Mouse (Mus musculus) kidney, adult 2 months (tissue): ENCODE measurements at regions not wholly inside any gene's neighbourhood (a gene's known extent, or its start where the extent isn't known, plus 50 kb on each side); places are given as distances from the start of the nearest gene placed in this dataset.

ENCODE experiments used
- DNase-seq: peaks from one replicate; pipeline ENCODE4 v3.0.0; 2021
- H3K27ac ChIP-seq: fragments of 200-500 bp; 2 replicates; pipeline ENCODE4 v1.5.1; 2012; ENCODE audit warnings: low read depth, low read length, control low read depth, inconsistent platforms; ENCODE audit not compliant: insufficient read depth
- H3K27me3 ChIP-seq: fragments of 200-500 bp; replicated peaks from 2 replicates; pipeline ENCODE4 v1.6.1; 2012; ENCODE audit warnings: mild to moderate bottlenecking, moderate library complexity, low read length, inconsistent platforms; ENCODE audit not compliant: control insufficient read depth, insufficient read depth
- H3K36me3 ChIP-seq: fragments of 200-500 bp; 2 replicates; pipeline ENCODE4 v1.6.1; 2012; ENCODE audit warnings: mild to moderate bottlenecking, moderate library complexity, low read length, inconsistent platforms; ENCODE audit not compliant: control insufficient read depth, insufficient read depth
- H3K4me1 ChIP-seq: fragments of 200-500 bp; 2 replicates; pipeline ENCODE4 v1.6.1; 2011; ENCODE audit warnings: low read length; ENCODE audit not compliant: control insufficient read depth, insufficient read depth
- H3K4me3 ChIP-seq: fragments of 200-500 bp; 2 replicates; pipeline ENCODE4 v1.5.1; 2011; ENCODE audit warnings: mild to moderate bottlenecking, low read depth, low read length, control low read depth; ENCODE audit not compliant: insufficient read depth
- CTCF ChIP-seq: fragments of 200-500 bp; conservative IDR thresholded peaks from 2 replicates; pipeline ENCODE4 v1.5.1; 2011; ENCODE audit warnings: low read depth, mild to moderate bottlenecking, control low read depth, low read length, moderate library complexity, mixed read lengths; ENCODE audit not compliant: insufficient read depth, insufficient read length
- POLR2A ChIP-seq: fragments of 200-500 bp; IDR thresholded peaks from one replicate; pipeline ENCODE4 v1.6.1; 2011; ENCODE audit warnings: low read depth, low read length, control low read depth
- WGBS: fragments of 180-500 bp; shearing (Covaris S2); methylation state at CpG from one replicate; pipeline ENCODE4 v1.1.7; 2018; 5-methylcytosine and 5-hydroxymethylcytosine counted together

GRCm38 (mm10) chr6:93422253-93422652 lies 479.0 kb upstream of the Adamts9 start:
- TF ChIP-seq POLR2A (no peak), CTCF (no peak)
- no peak for DNase-seq
- no peaks in the 10 kb centered on the region for H3K4me1 ChIP-seq
- H3K4me3 ChIP-seq = no peak overlapping the region
- 46% methylated on average over 4 of the region's 4 CpGs for WGBS
- no peaks in the 10 kb centered on the region for H3K27me3 ChIP-seq
- H3K27ac ChIP-seq = no peak overlapping the region
- H3K36me3 ChIP-seq = no peaks in the 10 kb centered on the region

GRCm38 (mm10) chr6:93417625-93418024 lies 474.3 kb upstream of the Adamts9 start:
- no peak overlapping the region for H3K27ac ChIP-seq
- 95% methylated on average over 6 of the region's 6 CpGs for whole genome bisulfite sequencing
- no peaks in the 10 kb centered on the region for H3K4me1 ChIP-seq
- no peaks in the 10 kb centered on the region for H3K36me3 ChIP-seq
- TF ChIP-seq CTCF (no peak), POLR2A (no peak)
- no peak for DNase-seq
- H3K4me3 ChIP-seq = no peak overlapping the region
- no peaks in the 10 kb centered on the region for H3K27me3 ChIP-seq

DNA sequence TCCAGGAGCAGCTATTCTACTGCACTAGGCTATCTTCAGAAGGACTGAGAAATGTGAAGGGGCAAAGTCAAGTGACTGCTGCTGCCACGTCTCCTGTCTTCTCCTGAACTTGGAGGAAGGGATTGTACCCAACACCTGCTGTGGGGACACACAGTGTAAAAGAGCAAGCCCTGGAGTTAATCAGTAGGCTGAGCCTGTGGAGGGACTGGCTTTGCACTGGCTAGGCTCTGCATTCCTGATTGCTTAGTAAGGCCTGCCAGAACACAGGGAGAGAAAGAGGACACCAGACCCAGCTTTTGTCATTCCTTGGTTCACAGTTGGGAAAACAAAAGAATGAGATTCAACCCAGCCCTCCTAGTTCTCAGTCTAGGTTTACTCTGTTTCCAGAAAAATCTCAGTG lies 472.7 kb upstream of the Adamts9 start:
- Histone ChIP-seq H3K36me3 (no peaks in the 10 kb centered on the region), H3K27ac (no peak overlapping the region), H3K27me3 (no peaks in the 10 kb centered on the region), H3K4me1 (no peaks in the 10 kb centered on the region; the same call in 1 of the 2 replicates), H3K4me3 (no peak overlapping the region)
- WGBS = 44% methylated on average over 1 of the region's 1 CpGs
- TF ChIP-seq POLR2A (no peak), CTCF (no peak)
- DNase-seq = peak; percentile 18

GRCm38 (mm10) chr6:93411077-93411452 lies 467.8 kb upstream of the Adamts9 start:
- WGBS = 24% methylated on average over 3 of the region's 3 CpGs
- TF ChIP-seq POLR2A = no peak
- DNase-seq = no peak

GRCm38 (mm10) chr6:93410416-93411076 lies 467.3 kb upstream of the Adamts9 start:
- Histone ChIP-seq H3K36me3 (no peaks in the 10 kb centered on the region), H3K27ac (no peak overlapping the region), H3K4me3 (no peak overlapping the region), H3K27me3 (no peaks in the 10 kb centered on the region), H3K4me1 (no peaks in the 10 kb centered on the region; the same call in 1 of the 2 replicates)
- 51% methylated on average over 5 of the region's 5 CpGs for WGBS
- DNase-seq = peak; percentile 40
- TF ChIP-seq CTCF (no peak), POLR2A (no peak)

More at GRCm38 (mm10) chr6:93411077-93411452, 467.8 kb upstream of the Adamts9 start:
- no peaks in the 10 kb centered on the region; the same call in 1 of the 2 replicates for H3K4me1 ChIP-seq
- no peak overlapping the region for H3K27ac ChIP-seq
- no peak overlapping the region for H3K4me3 ChIP-seq
- no peaks in the 10 kb centered on the region for H3K36me3 ChIP-seq
- no peaks in the 10 kb centered on the region for H3K27me3 ChIP-seq

DNA sequence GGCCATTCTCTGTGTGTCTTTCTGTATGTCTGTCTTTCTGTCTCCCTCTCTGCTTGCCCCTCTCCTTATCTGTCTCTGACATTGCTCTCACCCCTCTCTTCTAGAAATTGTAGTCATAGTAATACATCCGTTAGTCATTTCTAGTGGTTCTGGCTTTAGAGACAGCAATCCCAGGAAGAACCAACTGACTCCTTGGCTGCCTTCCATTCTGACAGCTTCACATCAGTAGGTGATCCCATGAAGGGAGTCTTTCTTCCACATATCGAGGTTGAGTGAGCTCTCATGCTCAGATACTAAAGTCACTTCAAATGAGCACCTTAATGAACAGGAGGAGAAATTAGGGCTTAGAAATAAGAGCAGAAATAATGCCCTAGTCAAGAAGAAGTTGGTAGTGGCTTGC lies 455.3 kb upstream of the Adamts9 start:
- 80% methylated on average over 2 of the region's 2 CpGs for WGBS
- H3K27me3 ChIP-seq = no peaks in the 10 kb centered on the region
- H3K4me3 ChIP-seq = no peak overlapping the region
- TF ChIP-seq CTCF (no peak), POLR2A (no peak)
- H3K36me3 ChIP-seq = no peaks in the 10 kb centered on the region
- no peak for DNase-seq
- H3K27ac ChIP-seq = no peak overlapping the region
- H3K4me1 ChIP-seq = peaks cover 7% of the 10 kb centered on the region; the same call in 1 of the 2 replicates

DNA sequence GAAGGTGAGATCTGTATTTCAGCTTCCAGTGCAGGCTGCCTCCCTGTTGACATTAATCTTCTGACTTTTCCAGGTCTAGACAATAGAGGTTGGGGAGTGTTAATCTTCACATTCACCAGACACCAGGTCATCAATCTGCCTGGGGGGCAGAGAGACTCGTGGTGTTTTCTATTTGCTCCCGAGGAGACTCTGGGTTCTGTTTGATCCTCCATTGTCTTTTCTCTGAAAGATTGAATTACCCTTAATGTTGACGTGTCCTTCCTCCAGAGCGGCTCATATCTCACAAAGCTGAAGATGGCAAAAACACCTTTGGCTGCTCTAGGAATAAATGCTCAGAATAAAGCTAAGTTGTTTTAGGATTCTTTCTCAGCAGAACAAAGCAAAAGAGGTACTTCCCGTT lies 453.8 kb upstream of the Adamts9 start:
- no peak for TF ChIP-seq CTCF
- TF ChIP-seq POLR2A = no peak
- no peak for DNase-seq
- Histone ChIP-seq H3K36me3 (no peaks in the 10 kb centered on the region), H3K27ac (no peak overlapping the region), H3K4me1 (peaks cover 7% of the 10 kb centered on the region; the same call in 1 of the 2 replicates), H3K4me3 (no peak overlapping the region), H3K27me3 (no peaks in the 10 kb centered on the region)
- WGBS = 61% methylated on average over 5 of the region's 5 CpGs

- peak; percentile 74 for DNase-seq
Measured at GRCm38 (mm10) chr6:93395952-93396351, 452.7 kb upstream of the Adamts9 start.

More at GRCm38 (mm10) chr6:93395952-93396351, 452.7 kb upstream of the Adamts9 start:
- no peaks in the 10 kb centered on the region for H3K36me3 ChIP-seq
- no peak for TF ChIP-seq CTCF
- no peak for TF ChIP-seq POLR2A
- H3K4me1 ChIP-seq = peaks cover 7% of the 10 kb centered on the region; the same call in 1 of the 2 replicates
- 48% methylated on average over 7 of the region's 7 CpGs for WGBS
- H3K27me3 ChIP-seq = no peaks in the 10 kb centered on the region; the same call in 1 of the 2 replicates
- no peak overlapping the region for H3K27ac ChIP-seq
- H3K4me3 ChIP-seq = no peak overlapping the region
